Mouse (Mus musculus): ENCODE measurements at regions not wholly inside any gene's neighbourhood (a gene's known extent, or its start where the extent isn't known, plus 50 kb on each side); places are given as distances from the start of the nearest gene placed in this dataset.

- DNase-seq (ENCODE audit: low spot score in 2 of 2), result peak; percentile 2
Measured at GRCm38 (mm10) chr9:92045472-92045905, 147.2 kb upstream of the Plscr5 start.

GRCm38 (mm10) chr9:92044161-92044560, 148.6 kb upstream of the Plscr5 start:
- DNase-seq (ENCODE audit: low spot score in 2 of 2), result no peak

- peak in 1 of 2 experiments; percentile 2 for DNase-seq (ENCODE audit: low spot score in 2 of 2)
Measured at GRCm38 (mm10) chr9:92016521-92016920, 176.2 kb upstream of the Plscr5 start.

- DNase-seq (ENCODE audit: low spot score in 2 of 2), result no peak
Measured at GRCm38 (mm10) chr9:92015923-92016322, 176.8 kb upstream of the Plscr5 start.

- DNase-seq (ENCODE audit: low spot score in 2 of 2), result peak in 1 of 2 experiments; percentile 1
Measured at GRCm38 (mm10) chr9:91988240-91988639, 204.5 kb upstream of the Plscr5 start.

- no peak for DNase-seq (ENCODE audit: low spot score in 2 of 2)
Measured at GRCm38 (mm10) chr9:91981955-91982621, 210.6 kb upstream of the Plscr5 start.

- DNase-seq (ENCODE audit: low spot score in 2 of 2), result no peak
Measured at GRCm38 (mm10) chr9:91981499-91981898, 211.2 kb upstream of the Plscr5 start.

- no peak for DNase-seq (ENCODE audit: low spot score in 2 of 2)
Measured at GRCm38 (mm10) chr9:91964051-91964450, 228.7 kb upstream of the Plscr5 start.

- DNase-seq (ENCODE audit: low spot score in 2 of 2), result no peak
Measured at GRCm38 (mm10) chr9:91962726-91963125, 230.0 kb upstream of the Plscr5 start.

- no peak for DNase-seq (ENCODE audit: low spot score in 2 of 2)
Measured at GRCm38 (mm10) chr9:91961666-91962065, 231.1 kb upstream of the Plscr5 start.

- no peak for DNase-seq (ENCODE audit: low spot score in 2 of 2)
Measured at GRCm38 (mm10) chr9:91960556-91961325, 232.0 kb upstream of the Plscr5 start.

- no peak for DNase-seq (ENCODE audit: low spot score in 2 of 2)
Measured at GRCm38 (mm10) chr9:91959592-91959991, 233.1 kb upstream of the Plscr5 start.

- no peak for DNase-seq (ENCODE audit: low spot score in 2 of 2)
Measured at GRCm38 (mm10) chr9:91959076-91959475, 233.7 kb upstream of the Plscr5 start.

- DNase-seq (ENCODE audit: low spot score in 2 of 2), result no peak
Measured at GRCm38 (mm10) chr9:91958421-91958820, 234.3 kb upstream of the Plscr5 start.

GRCm38 (mm10) chr9:91957061-91957460, 235.7 kb upstream of the Plscr5 start:
- DNase-seq (ENCODE audit: low spot score in 2 of 2), result no peak

- no peak for DNase-seq (ENCODE audit: low spot score in 2 of 2)
Measured at GRCm38 (mm10) chr9:91948746-91949145, 244.0 kb upstream of the Plscr5 start.

- no peak for DNase-seq (ENCODE audit: low spot score in 2 of 2)
Measured at GRCm38 (mm10) chr9:91942001-91942400, 250.7 kb upstream of the Plscr5 start.

- DNase-seq (ENCODE audit: low spot score in 2 of 2), result no peak
Measured at GRCm38 (mm10) chr9:91938729-91939128, 254.0 kb upstream of the Plscr5 start.

- no peak for DNase-seq (ENCODE audit: low spot score in 2 of 2)
Measured at GRCm38 (mm10) chr9:91904066-91904465, 288.7 kb upstream of the Plscr5 start.

- no peak for DNase-seq (ENCODE audit: low spot score in 2 of 2)
Measured at GRCm38 (mm10) chr9:91900956-91901355, 291.8 kb upstream of the Plscr5 start.

GRCm38 (mm10) chr9:91876823-91877222, 315.9 kb upstream of the Plscr5 start:
- DNase-seq (ENCODE audit: low spot score in 2 of 2), result no peak

- DNase-seq (ENCODE audit: low spot score in 2 of 2), result no peak
Measured at GRCm38 (mm10) chr9:91831556-91831955, 361.2 kb upstream of the Plscr5 start.
